In the genomic region with DNA sequence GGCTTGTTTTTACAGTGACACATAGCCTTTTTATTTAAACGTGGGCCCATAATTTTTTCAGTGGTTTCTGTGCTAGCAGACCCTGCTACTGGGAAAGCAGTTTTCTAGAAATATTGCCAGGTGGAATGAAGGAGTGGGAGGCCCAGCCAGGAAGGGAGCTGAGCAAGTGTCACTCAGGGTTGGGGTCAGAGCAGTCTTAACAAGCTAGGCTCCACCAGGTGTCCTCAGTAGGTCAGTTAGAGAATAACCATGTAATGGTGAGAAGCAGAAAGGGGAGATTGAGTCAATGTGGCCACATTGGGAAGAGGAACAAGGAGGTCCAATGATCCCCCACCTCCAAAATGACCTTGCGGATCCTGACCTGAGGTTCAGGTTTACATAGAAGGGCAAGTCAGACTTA, we compare ENCODE assay signal across 27 mouse cellular contexts. TPM values are rescaled to one million over a fixed set of nuclear protein-coding genes. Genes with fewer than 3 reads are reported as not detected.
DNase-seq lines count a peak whose midpoint lies in the region; ATAC-seq and TF ChIP-seq lines count a peak whose summit lies in the region.
"Had no signal": no experiment of that assay in that cellular context is flagged by ENCODE, and none has a peak within 500 bp of the region (broad histone marks: within the 10 kb centered on the region; RNA-seq: fewer than 3 reads in every experiment).

No protein-coding gene starts in this region.

- intact Hi-C loops in gastrocnemius, adult 2 months (cut with DNase I): no loop called here

- no peak for ATAC-seq in intestine, postnatal 0 days
- no peak for ATAC-seq in intestine, embryonic 15.5 days
- ATAC-seq in lung, postnatal 0 days: no peak
- no peak for ATAC-seq in hindbrain, embryonic 13.5 days (ENCODE audit: low FRiP score)
- ATAC-seq: CD4-positive, CD25-positive, alpha-beta regulatory T cell, adult 4 months; forebrain, embryonic 16.5 days; hindbrain, postnatal 0 days; inflammation-experienced regulatory T-cells, adult 6 months; Patski had no signal

- TF ChIP-seq CTCF in intestine, postnatal 0 days (IDR thresholded peaks at IDR 0.05; ENCODE audit: low read depth): peak; percentile 22; the same call in 1 of the 2 replicates
- peak; percentile 15; the same call in 1 of the 2 replicates for TF ChIP-seq CTCF in lung, postnatal 0 days (IDR thresholded peaks at IDR 0.05)
- TF ChIP-seq CTCF in CH12.LX (conservative IDR thresholded peaks at IDR 0.05 in 1 of 2, IDR thresholded peaks at IDR 0.05 in 1 of 2; ENCODE audit: low read depth in 2 of 2, low read length in 2 of 2) (peak in 1 of 2 experiments; percentile 57; a peak in 2 of 4 replicates), MEL (IDR thresholded peaks at IDR 0.05 in 2 of 3, conservative IDR thresholded peaks at IDR 0.05 in 1 of 3; ENCODE audit: control insufficient read depth in 1 of 3, insufficient read depth in 1 of 3, low read depth in 2 of 3, low read length in 3 of 3, poor library complexity in 1 of 3, severe bottlenecking in 1 of 3) (peak in 2 of 3 experiments; percentile 6 to 30; a peak in 3 of 6 replicates)
- no peak for TF ChIP-seq CTCF in gastrocnemius, adult 2 months (IDR thresholded peaks at IDR 0.05)

- dilution Hi-C loops in CH12.LX (cut with MboI; ENCODE audit: extremely low pct_ligation_motif_present, extremely low pct_unique_long_range_greater_than_20kb, low sequenced_read_pairs): no loop called here

- in situ Hi-C loops in CH12.LX (cut with MboI; ENCODE audit: low pct_ligation_motif_present, low pct_unique_long_range_greater_than_20kb, low sequenced_read_pairs): no loop called here

- no peak for TF ChIP-seq EP300 in lung, postnatal 0 days (IDR thresholded peaks at IDR 0.05)
- TF ChIP-seq EP300 in CH12.LX (IDR thresholded peaks at IDR 0.05; ENCODE audit: low read length) (no peak), MEL (IDR thresholded peaks at IDR 0.05; ENCODE audit: low read depth in 1 of 2, low read length in 2 of 2) (no peak)

- no peak overlapping the region for H3K9ac ChIP-seq in intestine, postnatal 0 days (ENCODE audit: low read depth, low read length)
- no peak overlapping the region for H3K9ac ChIP-seq in intestine, embryonic 15.5 days
- no peak overlapping the region for H3K9ac ChIP-seq in lung, postnatal 0 days (replicated peaks; ENCODE audit: low read depth)
- H3K9ac ChIP-seq in CH12.LX (ENCODE audit: insufficient read depth, low read depth): no peak overlapping the region
- H3K9ac ChIP-seq in MEL (ENCODE audit: control insufficient read depth, low read depth, low read length, poor library complexity, severe bottlenecking): no peak overlapping the region
- H3K9ac ChIP-seq in hindbrain, embryonic 13.5 days: no peak overlapping the region
- H3K9ac ChIP-seq: embryonic facial prominence, embryonic 13.5 days; forebrain, embryonic 12.5 days; hindbrain, embryonic 14.5 days had no signal

- no peaks in the 10 kb centered on the region for H3K36me3 ChIP-seq in intestine, postnatal 0 days (ENCODE audit: control insufficient read depth, insufficient read depth)
- H3K36me3 ChIP-seq in intestine, embryonic 15.5 days: no peaks in the 10 kb centered on the region
- H3K36me3 ChIP-seq in lung, postnatal 0 days (ENCODE audit: insufficient read depth, low read length): no peaks in the 10 kb centered on the region
- no peaks in the 10 kb centered on the region for H3K36me3 ChIP-seq in CH12.LX (replicated peaks in 1 of 2; ENCODE audit: control insufficient read depth in 1 of 2, insufficient read depth in 1 of 2, low read length in 1 of 2)
- peaks cover 0 to 31% of the 10 kb centered on the region in 2 experiments; a peak in 2 of 4 replicates for H3K36me3 ChIP-seq in MEL (ENCODE audit: control insufficient read depth in 1 of 2, insufficient read depth in 2 of 2, low read length in 2 of 2)
- no peaks in the 10 kb centered on the region for H3K36me3 ChIP-seq in hindbrain, embryonic 13.5 days
- H3K36me3 ChIP-seq: embryonic facial prominence, embryonic 13.5 days; forebrain, embryonic 12.5 days; heart, embryonic 10.5 days; hindbrain, embryonic 10.5 days had no signal

- H3K27me3 ChIP-seq in intestine, postnatal 0 days (replicated peaks; ENCODE audit: control insufficient read depth, insufficient read depth, low read length): no peaks in the 10 kb centered on the region
- no peaks in the 10 kb centered on the region for H3K27me3 ChIP-seq in intestine, embryonic 15.5 days (replicated peaks)
- no peaks in the 10 kb centered on the region for H3K27me3 ChIP-seq in lung, postnatal 0 days (replicated peaks; ENCODE audit: insufficient read depth, low read length)
- H3K27me3 ChIP-seq in CH12.LX (replicated peaks) (no peaks in the 10 kb centered on the region), MEL (ENCODE audit: control insufficient read depth in 1 of 2, insufficient read depth in 2 of 2, low read length in 2 of 2) (no peaks in the 10 kb centered on the region)
- no peaks in the 10 kb centered on the region for H3K27me3 ChIP-seq in hindbrain, embryonic 13.5 days
- H3K27me3 ChIP-seq: embryonic facial prominence, embryonic 13.5 days; forebrain, embryonic 12.5 days; Patski had no signal

- TF ChIP-seq POLR2A in CH12.LX (IDR thresholded peaks at IDR 0.05; ENCODE audit: low read depth, low read length) (no peak), MEL (IDR thresholded peaks at IDR 0.05; ENCODE audit: control insufficient read depth in 1 of 2, insufficient read depth in 1 of 2, low read depth in 1 of 2, low read length in 2 of 2, poor library complexity in 1 of 2) (no peak)

- H3K4me2 ChIP-seq in intestine, postnatal 0 days (replicated peaks; ENCODE audit: low read depth): no peak overlapping the region
- no peak overlapping the region for H3K4me2 ChIP-seq in intestine, embryonic 15.5 days (replicated peaks)
- no peak overlapping the region for H3K4me2 ChIP-seq in lung, postnatal 0 days (replicated peaks; ENCODE audit: low read depth, low read length)
- H3K4me2 ChIP-seq in CH12.LX (ENCODE audit: insufficient read depth, low read depth, poor library complexity, severe bottlenecking): no peak overlapping the region
- H3K4me2 ChIP-seq in hindbrain, embryonic 13.5 days: no peak overlapping the region
- H3K4me2 ChIP-seq: embryonic facial prominence, embryonic 13.5 days; forebrain, embryonic 12.5 days; hindbrain, embryonic 14.5 days had no signal

- H3K4me3 ChIP-seq in intestine, postnatal 0 days (ENCODE audit: low read depth, low read length): no peak overlapping the region
- no peak overlapping the region for H3K4me3 ChIP-seq in intestine, embryonic 15.5 days (replicated peaks)
- H3K4me3 ChIP-seq in lung, postnatal 0 days (ENCODE audit: low read depth, low read length): no peak overlapping the region
- H3K4me3 ChIP-seq in CH12.LX (replicated peaks in 1 of 3; ENCODE audit: low read depth in 2 of 3, low read length in 2 of 3, poor library complexity in 1 of 3) (no peak overlapping the region), MEL (ENCODE audit: control insufficient read depth in 1 of 2, insufficient read depth in 1 of 2, low read depth in 2 of 2, low read length in 2 of 2) (no peak overlapping the region)
- H3K4me3 ChIP-seq in hindbrain, embryonic 13.5 days: no peak overlapping the region
- no peak overlapping the region for H3K4me3 ChIP-seq in gastrocnemius, adult 2 months
- H3K4me3 ChIP-seq: embryonic facial prominence, embryonic 13.5 days; erythroblast, embryonic 14.5 days; forebrain, embryonic 12.5 days; heart, embryonic 10.5 days; hindbrain, embryonic 10.5 days had no signal

- DNase-seq in lung, postnatal 0 days (ENCODE audit: low spot score): no peak
- no peak for DNase-seq in lung, postnatal 14 days
- DNase-seq in CH12.LX (ENCODE audit: extremely low read depth) (no peak), MEL (ENCODE audit: low read depth, low spot score) (no peak)
- DNase-seq in gastrocnemius, adult 2 months: no peak
- DNase-seq: adrenal gland, adult 2 months; adrenal gland, postnatal 14 days; cerebellum, adult 11 months; cerebellum, adult 2 months; cerebellum, adult 9-11 months; cerebellum, postnatal 25 days; gastrocnemius, postnatal 14 days; heart, adult 18-20 months had no signal

- no peak overlapping the region for H3K27ac ChIP-seq in intestine, postnatal 0 days (ENCODE audit: low read depth, low read length)
- no peak overlapping the region for H3K27ac ChIP-seq in intestine, embryonic 15.5 days
- H3K27ac ChIP-seq in lung, postnatal 0 days (ENCODE audit: low read length): no peak overlapping the region
- no peak overlapping the region for H3K27ac ChIP-seq in CH12.LX (ENCODE audit: insufficient read depth, low read depth)
- no peak overlapping the region for H3K27ac ChIP-seq in MEL (ENCODE audit: control insufficient read depth, low read depth, low read length)
- no peak overlapping the region for H3K27ac ChIP-seq in hindbrain, embryonic 13.5 days
- no peak overlapping the region for H3K27ac ChIP-seq in gastrocnemius, adult 2 months
- H3K27ac ChIP-seq: embryonic facial prominence, embryonic 13.5 days; forebrain, embryonic 12.5 days; heart, embryonic 10.5 days; hindbrain, embryonic 10.5 days; hindbrain, embryonic 14.5 days; hindbrain, postnatal 0 days had no signal

- H3K79me2 ChIP-seq in CH12.LX (replicated peaks; ENCODE audit: control insufficient read depth, extremely low read depth, insufficient read depth, poor library complexity, severe bottlenecking) (no peaks in the 10 kb centered on the region), MEL (ENCODE audit: control insufficient read depth, insufficient read depth, low read length, poor library complexity) (no peaks in the 10 kb centered on the region)

- H3K9me3 ChIP-seq in intestine, postnatal 0 days (ENCODE audit: control insufficient read depth): no peaks in the 10 kb centered on the region
- no peaks in the 10 kb centered on the region for H3K9me3 ChIP-seq in intestine, embryonic 15.5 days
- no peaks in the 10 kb centered on the region for H3K9me3 ChIP-seq in lung, postnatal 0 days (ENCODE audit: low read length)
- peaks cover 2% of the 10 kb centered on the region for H3K9me3 ChIP-seq in CH12.LX (replicated peaks; ENCODE audit: low read length)
- H3K9me3 ChIP-seq in MEL (replicated peaks; ENCODE audit: insufficient read depth, low read length): no peaks in the 10 kb centered on the region
- H3K9me3 ChIP-seq in hindbrain, embryonic 13.5 days: no peaks in the 10 kb centered on the region
- H3K9me3 ChIP-seq: embryonic facial prominence, embryonic 13.5 days; forebrain, embryonic 12.5 days; heart, embryonic 10.5 days; hindbrain, embryonic 10.5 days had no signal

- 84% methylated on average over 2 of the region's 2 CpGs for WGBS in intestine, postnatal 0 days
- 81% methylated on average over 2 of the region's 2 CpGs for WGBS in intestine, embryonic 15.5 days
- 81% methylated on average over 2 of the region's 2 CpGs for WGBS in lung, postnatal 0 days
- 84% methylated on average over 2 of the region's 2 CpGs for WGBS in hindbrain, embryonic 13.5 days

- H3K4me1 ChIP-seq in intestine, postnatal 0 days (replicated peaks; ENCODE audit: control insufficient read depth, insufficient read depth, low read length): no peaks in the 10 kb centered on the region
- no peaks in the 10 kb centered on the region for H3K4me1 ChIP-seq in intestine, embryonic 15.5 days (replicated peaks)
- peaks cover 10% of the 10 kb centered on the region; the same call in 1 of the 2 replicates for H3K4me1 ChIP-seq in lung, postnatal 0 days (ENCODE audit: insufficient read depth, low read depth, low read length)
- H3K4me1 ChIP-seq in CH12.LX (ENCODE audit: control insufficient read depth in 1 of 2, insufficient read depth in 2 of 2) (peaks cover 10 to 11% of the 10 kb centered on the region in 2 experiments; a peak in 3 of 4 replicates), MEL (ENCODE audit: control insufficient read depth in 1 of 2, insufficient read depth in 2 of 2, low read length in 2 of 2) (peaks cover 17 to 32% of the 10 kb centered on the region in 2 experiments)
- no peaks in the 10 kb centered on the region; the same call in 1 of the 2 replicates for H3K4me1 ChIP-seq in hindbrain, embryonic 13.5 days (replicated peaks)
- H3K4me1 ChIP-seq: embryonic facial prominence, embryonic 13.5 days; forebrain, embryonic 12.5 days; heart, embryonic 10.5 days; hindbrain, embryonic 10.5 days had no signal

- TF ChIP-seq RAD21 in CH12.LX (IDR thresholded peaks at IDR 0.05; ENCODE audit: low read depth, low read length) (peak; percentile 50), MEL (IDR thresholded peaks at IDR 0.05; ENCODE audit: low read depth, low read length) (peak; percentile 27)

RNA-seq across cellular contexts. Expression of gene Stard9, which starts 25.8 kb away (rescaled TPM):
- polyA plus RNA-seq in intestine, postnatal 0 days (2015; fragmentation: Nextera tagmentation; extraction: Ambion mirVana): 1.6 and 2.4 TPM in 2 replicates
- 2.9 and 3.3 TPM in 2 replicates for polyA plus RNA-seq in intestine, embryonic 15.5 days (2015; fragmentation: Nextera tagmentation; extraction: Ambion mirVana)
- 15.4 and 17.8 TPM in 2 replicates for polyA plus RNA-seq in lung, postnatal 0 days (2015; fragmentation: Nextera tagmentation; extraction: Ambion mirVana)
- total RNA-seq in CH12.LX (2012; rRNA removed): 0.67 and 0.81 TPM in 2 replicates
- 0.16 and 0.23 TPM in 2 replicates for total RNA-seq in CH12.LX (2014; rRNA removed)
- polyA plus RNA-seq in CH12.LX (2012; ENCODE audit: insufficient read length, low read depth): 0.76 and 1.1 TPM in 2 replicates
- total RNA-seq in MEL (2012; rRNA removed): 0.46 and 0.50 TPM in 2 replicates
- polyA plus RNA-seq in MEL (2012; ENCODE audit: insufficient read depth in 1 of 2, insufficient read length in 2 of 2, low read depth in 1 of 2, low replicate concordance in 2 of 2, missing spikeins in 1 of 2): 1 to 10 TPM in 1 of 2 experiments, not detected in 1; 1.1 TPM
- 5.0 TPM in 2 replicates for polyA plus RNA-seq in hindbrain, embryonic 13.5 days (2015; fragmentation: Nextera tagmentation; extraction: Ambion mirVana)
- total RNA-seq in gastrocnemius, adult 2 months (2021): 1 to 10 TPM; 3.0 TPM

RNA-seq across cellular contexts. Expression of gene Lrrc57, which starts 45.4 kb away (rescaled TPM):
- polyA plus RNA-seq in intestine, postnatal 0 days (2015; fragmentation: Nextera tagmentation; extraction: Ambion mirVana): 23.6 and 24.7 TPM in 2 replicates
- 20.3 and 20.5 TPM in 2 replicates for polyA plus RNA-seq in intestine, embryonic 15.5 days (2015; fragmentation: Nextera tagmentation; extraction: Ambion mirVana)
- 24.7 and 28.2 TPM in 2 replicates for polyA plus RNA-seq in lung, postnatal 0 days (2015; fragmentation: Nextera tagmentation; extraction: Ambion mirVana)
- 8.9 and 9.1 TPM in 2 replicates for total RNA-seq in CH12.LX (2012; rRNA removed)
- 15.6 and 18.8 TPM in 2 replicates for total RNA-seq in CH12.LX (2014; rRNA removed)
- polyA plus RNA-seq in CH12.LX (2012; ENCODE audit: insufficient read length, low read depth): 10.3 and 10.5 TPM in 2 replicates
- total RNA-seq in MEL (2012; rRNA removed): 8.1 and 11.1 TPM in 2 replicates
- polyA plus RNA-seq in MEL (2012; ENCODE audit: insufficient read depth in 1 of 2, insufficient read length in 2 of 2, low read depth in 1 of 2, low replicate concordance in 2 of 2, missing spikeins in 1 of 2): 10 to 100 TPM in 1 of 2 experiments, not detected in 1; 17.5 TPM
- 34.1 and 36.1 TPM in 2 replicates for polyA plus RNA-seq in hindbrain, embryonic 13.5 days (2015; fragmentation: Nextera tagmentation; extraction: Ambion mirVana)
- 10 to 100 TPM in 1 of 2 experiments, 1 to 10 TPM in 1; 9.9 to 13.9 TPM for total RNA-seq in gastrocnemius, adult 2 months (2021)

RNA-seq across cellular contexts. Expression of gene Haus2, which starts 45.5 kb away (rescaled TPM):
- polyA plus RNA-seq in intestine, postnatal 0 days (2015; fragmentation: Nextera tagmentation; extraction: Ambion mirVana): 11.1 and 11.6 TPM in 2 replicates
- polyA plus RNA-seq in intestine, embryonic 15.5 days (2015; fragmentation: Nextera tagmentation; extraction: Ambion mirVana): 21.3 and 22.3 TPM in 2 replicates
- 13.2 and 14.2 TPM in 2 replicates for polyA plus RNA-seq in lung, postnatal 0 days (2015; fragmentation: Nextera tagmentation; extraction: Ambion mirVana)
- total RNA-seq in CH12.LX (2012; rRNA removed) (12.8 and 15.4 TPM in 2 replicates), CH12.LX (2014; rRNA removed) (37.8 and 41.4 TPM in 2 replicates), MEL (2012; rRNA removed) (15.8 and 16.7 TPM in 2 replicates)
- polyA plus RNA-seq in CH12.LX (2012; ENCODE audit: insufficient read length, low read depth) (18.2 and 21.0 TPM in 2 replicates), MEL (2012; ENCODE audit: insufficient read depth in 1 of 2, insufficient read length in 2 of 2, low read depth in 1 of 2, low replicate concordance in 2 of 2, missing spikeins in 1 of 2) (10 to 100 TPM in 1 of 2 experiments, not detected in 1; 14.5 TPM)
- 29.3 and 31.8 TPM in 2 replicates for polyA plus RNA-seq in hindbrain, embryonic 13.5 days (2015; fragmentation: Nextera tagmentation; extraction: Ambion mirVana)
- total RNA-seq in gastrocnemius, adult 2 months (2021): 1 to 10 TPM; 5.7 to 8.6 TPM
